Mouse (Mus musculus): ENCODE measurements at regions not wholly inside any gene's neighbourhood (a gene's known extent, or its start where the extent isn't known, plus 50 kb on each side); places are given as distances from the start of the nearest gene placed in this dataset.

DNA sequence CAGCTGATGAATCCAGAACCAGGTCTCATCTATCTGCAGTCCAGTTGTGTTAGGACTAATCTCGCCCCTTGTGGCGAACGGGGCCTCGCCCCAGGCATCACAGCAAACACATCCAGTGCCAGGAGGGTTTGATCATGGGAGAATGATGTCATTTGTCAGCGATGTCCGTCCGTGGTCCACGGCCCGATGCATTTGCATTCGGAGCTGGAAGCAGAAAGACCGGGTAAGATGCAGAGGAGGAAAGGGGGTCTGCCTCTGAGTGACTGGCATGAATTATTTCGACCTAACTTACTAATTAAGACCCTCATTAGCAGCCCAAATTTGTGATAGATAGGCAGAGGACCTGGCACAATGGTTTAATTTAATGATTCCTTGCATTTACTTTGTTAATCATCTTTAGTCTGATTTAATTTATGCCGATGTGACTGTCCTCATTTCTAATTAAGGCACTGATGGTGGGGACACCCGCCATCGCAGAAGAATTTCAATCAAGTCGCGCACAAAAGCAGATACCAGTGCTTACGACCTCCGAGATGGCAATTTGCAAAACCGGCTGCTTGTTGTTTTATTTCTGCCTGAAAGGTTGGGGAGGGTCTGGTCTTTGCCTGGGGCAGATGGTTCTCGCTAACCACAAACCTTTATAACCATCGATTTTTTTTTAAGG lies 141.9 kb downstream of the Cryba4 start:
- Histone ChIP-seq H3K9ac (ENCODE audit: low read length) (no peak overlapping the region), H3K4me2 (ENCODE audit: low read length) (no peak overlapping the region), H3K27me3 (ENCODE audit: control insufficient read depth, insufficient read depth, low read length) (0 out of 2 replicates have a peak, but pooled peaks cover 4% of the 10 kb centered on the region), H3K4me3 (ENCODE audit: control insufficient read depth in 1 of 2, insufficient read depth in 1 of 2, low read depth in 1 of 2, low read length in 2 of 2) (no peak overlapping the region), H3K4me1 (ENCODE audit: control insufficient read depth in 2 of 2, insufficient read depth in 2 of 2, low read length in 2 of 2) (no peaks in the 10 kb centered on the region), H3K36me3 (ENCODE audit: control insufficient read depth, insufficient read depth, low read length) (no peaks in the 10 kb centered on the region), H3K27ac (replicated peaks in 1 of 2; ENCODE audit: control insufficient read depth in 1 of 2, insufficient read depth in 1 of 2, low read depth in 2 of 2, low read length in 2 of 2) (no peak overlapping the region), H3K9me3 (ENCODE audit: control insufficient read depth, low read length) (no peaks in the 10 kb centered on the region)
- ATAC-seq (ENCODE audit: insufficient number of reproducible peaks, insufficient read depth, low FRiP score, low read depth), result no peak
- whole genome bisulfite sequencing, result 57% methylated on average over 22 of the region's 22 CpGs

DNA sequence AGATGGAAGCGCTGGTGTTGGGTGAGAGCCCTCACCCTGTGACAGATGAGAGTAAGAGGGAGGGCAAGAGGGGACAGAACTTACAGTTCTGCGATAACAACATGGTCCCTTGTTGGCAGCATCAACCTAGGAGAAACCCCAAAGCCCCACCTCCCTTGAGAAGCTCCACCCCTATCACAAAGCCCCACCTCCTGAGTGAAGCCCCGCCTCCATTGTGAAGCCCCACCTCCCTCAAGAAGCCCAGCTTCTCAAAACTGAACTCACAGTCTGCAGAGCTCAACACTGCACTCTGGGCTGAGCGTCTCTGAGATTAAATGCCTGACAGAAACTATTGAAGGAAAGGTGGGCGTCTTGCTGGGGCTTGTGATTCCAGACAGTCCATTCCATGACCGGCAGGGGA lies 131.6 kb downstream of the Cryba4 start:
- no peaks in the 10 kb centered on the region for H3K9me3 ChIP-seq (ENCODE audit: control insufficient read depth, low read length)
- no peaks in the 10 kb centered on the region for H3K36me3 ChIP-seq (ENCODE audit: control insufficient read depth, insufficient read depth, low read length)
- 59% methylated on average over 6 of the region's 6 CpGs for whole genome bisulfite sequencing
- H3K4me3 ChIP-seq (ENCODE audit: control insufficient read depth in 1 of 2, insufficient read depth in 1 of 2, low read depth in 1 of 2, low read length in 2 of 2), result no peak overlapping the region
- H3K4me2 ChIP-seq (ENCODE audit: low read length), result no peak overlapping the region
- no peak for ATAC-seq (ENCODE audit: insufficient number of reproducible peaks, insufficient read depth, low FRiP score, low read depth)
- no peak overlapping the region for H3K9ac ChIP-seq (ENCODE audit: low read length)
- H3K27ac ChIP-seq (replicated peaks in 1 of 2; ENCODE audit: control insufficient read depth in 1 of 2, insufficient read depth in 1 of 2, low read depth in 2 of 2, low read length in 2 of 2), result no peak overlapping the region
- H3K27me3 ChIP-seq (ENCODE audit: control insufficient read depth, insufficient read depth, low read length), result peaks cover 7% of the 10 kb centered on the region; the same call in 1 of the 2 replicates
- H3K4me1 ChIP-seq (ENCODE audit: control insufficient read depth in 2 of 2, insufficient read depth in 2 of 2, low read length in 2 of 2), result no peaks in the 10 kb centered on the region

DNA sequence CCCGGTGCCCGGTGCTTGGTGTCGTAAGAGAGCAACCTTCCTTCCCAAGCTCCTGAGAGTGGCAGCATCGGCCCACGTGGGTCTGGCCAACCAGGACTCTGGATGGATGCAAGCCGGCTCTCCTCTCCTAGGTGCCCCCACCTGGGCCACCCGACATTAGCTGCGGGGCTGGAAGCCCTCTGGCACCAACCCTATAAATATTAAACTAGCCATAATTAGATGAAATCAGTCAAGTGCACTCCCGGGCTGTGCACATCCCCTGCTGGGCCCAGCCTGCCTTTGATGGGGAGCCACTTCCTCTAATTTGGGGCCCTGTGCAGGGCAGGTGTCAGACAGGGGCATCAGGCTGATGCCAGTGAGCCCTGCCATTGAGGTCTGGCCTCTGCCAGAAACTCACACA lies 130.8 kb downstream of the Cryba4 start:
- ATAC-seq (ENCODE audit: insufficient number of reproducible peaks, insufficient read depth, low FRiP score, low read depth), result no peak
- Histone ChIP-seq H3K9me3 (ENCODE audit: control insufficient read depth, low read length) (no peaks in the 10 kb centered on the region), H3K4me1 (ENCODE audit: control insufficient read depth in 2 of 2, insufficient read depth in 2 of 2, low read length in 2 of 2) (no peaks in the 10 kb centered on the region), H3K9ac (ENCODE audit: low read length) (no peak overlapping the region), H3K27ac (replicated peaks in 1 of 2; ENCODE audit: control insufficient read depth in 1 of 2, insufficient read depth in 1 of 2, low read depth in 2 of 2, low read length in 2 of 2) (no peak overlapping the region), H3K36me3 (ENCODE audit: control insufficient read depth, insufficient read depth, low read length) (no peaks in the 10 kb centered on the region), H3K4me2 (ENCODE audit: low read length) (no peak overlapping the region), H3K4me3 (ENCODE audit: control insufficient read depth in 1 of 2, insufficient read depth in 1 of 2, low read depth in 1 of 2, low read length in 2 of 2) (no peak overlapping the region), H3K27me3 (ENCODE audit: control insufficient read depth, insufficient read depth, low read length) (peaks cover 7% of the 10 kb centered on the region; the same call in 1 of the 2 replicates)
- WGBS, result 78% methylated on average over 9 of the region's 9 CpGs

DNA sequence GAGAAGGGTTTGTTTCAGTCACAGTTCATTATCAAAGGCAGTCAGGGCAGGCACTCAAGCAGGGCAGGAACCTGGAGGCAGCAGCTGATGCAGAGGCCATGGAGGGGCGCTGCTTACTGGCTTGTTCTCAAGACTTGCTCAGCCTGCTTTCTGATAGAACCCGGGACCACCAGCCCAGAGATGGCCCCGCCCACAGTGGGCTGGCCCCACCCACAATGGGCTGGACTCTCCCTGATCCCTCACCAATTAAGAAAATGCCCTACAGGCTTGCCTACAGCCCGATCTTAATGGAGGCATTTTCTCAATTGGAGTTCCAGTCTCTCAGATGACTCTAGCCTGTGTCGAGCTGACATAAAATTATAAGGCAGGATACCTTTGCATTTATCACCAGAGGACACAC lies 129.7 kb downstream of the Cryba4 start:
- H3K27ac ChIP-seq (replicated peaks in 1 of 2; ENCODE audit: control insufficient read depth in 1 of 2, insufficient read depth in 1 of 2, low read depth in 2 of 2, low read length in 2 of 2), result no peak overlapping the region
- H3K36me3 ChIP-seq (ENCODE audit: control insufficient read depth, insufficient read depth, low read length), result no peaks in the 10 kb centered on the region
- no peaks in the 10 kb centered on the region for H3K4me1 ChIP-seq (ENCODE audit: control insufficient read depth in 2 of 2, insufficient read depth in 2 of 2, low read length in 2 of 2)
- H3K9me3 ChIP-seq (ENCODE audit: control insufficient read depth, low read length), result no peaks in the 10 kb centered on the region
- peaks cover 7% of the 10 kb centered on the region; the same call in 1 of the 2 replicates for H3K27me3 ChIP-seq (ENCODE audit: control insufficient read depth, insufficient read depth, low read length)
- no peak overlapping the region for H3K4me2 ChIP-seq (ENCODE audit: low read length)
- H3K9ac ChIP-seq (ENCODE audit: low read length), result no peak overlapping the region
- no peak for ATAC-seq (ENCODE audit: insufficient number of reproducible peaks, insufficient read depth, low FRiP score, low read depth)
- H3K4me3 ChIP-seq (ENCODE audit: control insufficient read depth in 1 of 2, insufficient read depth in 1 of 2, low read depth in 1 of 2, low read length in 2 of 2), result no peak overlapping the region
- WGBS, result 9% methylated on average over 5 of the region's 5 CpGs

DNA sequence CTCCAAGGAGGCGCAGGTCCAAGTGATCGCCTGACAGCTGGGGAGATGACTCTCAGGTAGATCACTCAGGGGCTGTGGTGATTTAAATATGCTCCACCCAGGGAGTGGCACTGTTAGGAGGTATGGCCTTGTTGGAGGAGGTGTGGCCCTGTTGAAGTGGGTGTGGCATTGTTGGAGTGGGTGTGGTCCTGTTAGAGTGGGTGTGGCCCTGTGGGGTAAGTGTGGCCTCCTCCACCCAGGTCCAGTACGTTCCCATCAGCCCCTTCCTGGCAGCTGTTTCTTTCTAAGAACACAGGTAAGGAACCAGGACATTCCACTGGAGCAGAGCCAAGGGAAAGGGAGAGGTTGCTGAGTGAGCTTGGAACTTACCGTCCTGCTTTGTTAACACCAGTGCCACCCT lies 125.1 kb downstream of the Cryba4 start:
- H3K9me3 ChIP-seq (ENCODE audit: control insufficient read depth, low read length), result no peaks in the 10 kb centered on the region
- H3K36me3 ChIP-seq (ENCODE audit: control insufficient read depth, insufficient read depth, low read length), result no peaks in the 10 kb centered on the region
- H3K27ac ChIP-seq (replicated peaks in 1 of 2; ENCODE audit: control insufficient read depth in 1 of 2, insufficient read depth in 1 of 2, low read depth in 2 of 2, low read length in 2 of 2), result no peak overlapping the region
- H3K27me3 ChIP-seq (ENCODE audit: control insufficient read depth, insufficient read depth, low read length), result peaks cover 7% of the 10 kb centered on the region; the same call in 1 of the 2 replicates
- 60% methylated on average over 4 of the region's 4 CpGs for WGBS
- no peak overlapping the region for H3K4me3 ChIP-seq (ENCODE audit: control insufficient read depth in 1 of 2, insufficient read depth in 1 of 2, low read depth in 1 of 2, low read length in 2 of 2)
- H3K4me2 ChIP-seq (ENCODE audit: low read length), result no peak overlapping the region
- no peaks in the 10 kb centered on the region for H3K4me1 ChIP-seq (ENCODE audit: control insufficient read depth in 2 of 2, insufficient read depth in 2 of 2, low read length in 2 of 2)
- no peak overlapping the region for H3K9ac ChIP-seq (ENCODE audit: low read length)
- ATAC-seq (ENCODE audit: insufficient number of reproducible peaks, insufficient read depth, low FRiP score, low read depth), result no peak

DNA sequence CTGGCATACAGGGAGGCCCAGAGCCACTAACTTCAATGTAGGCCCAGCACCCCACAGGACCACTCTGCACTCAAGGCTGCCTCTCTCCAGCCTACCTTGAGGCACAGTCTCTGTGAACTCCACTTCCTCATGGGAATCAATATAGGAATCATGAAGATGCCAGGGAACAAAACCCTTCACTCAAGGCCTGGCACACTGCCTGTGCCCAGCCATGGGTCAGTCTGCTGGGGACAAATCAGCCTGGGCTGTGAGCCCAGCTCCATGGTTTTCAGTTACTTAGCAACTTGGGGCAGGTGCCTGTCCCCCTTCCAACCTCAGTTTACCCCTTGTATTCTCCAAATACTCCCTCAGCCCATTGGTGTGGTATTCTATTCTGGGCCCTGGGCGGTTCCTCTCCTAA lies 119.6 kb downstream of the Cryba4 start:
- Histone ChIP-seq H3K9ac (ENCODE audit: low read length) (no peak overlapping the region), H3K4me1 (ENCODE audit: control insufficient read depth in 2 of 2, insufficient read depth in 2 of 2, low read length in 2 of 2) (no peaks in the 10 kb centered on the region), H3K36me3 (ENCODE audit: control insufficient read depth, insufficient read depth, low read length) (no peaks in the 10 kb centered on the region), H3K9me3 (ENCODE audit: control insufficient read depth, low read length) (peaks cover 4% of the 10 kb centered on the region; the same call in 1 of the 2 replicates), H3K4me3 (ENCODE audit: control insufficient read depth in 1 of 2, insufficient read depth in 1 of 2, low read depth in 1 of 2, low read length in 2 of 2) (no peak overlapping the region), H3K4me2 (ENCODE audit: low read length) (no peak overlapping the region), H3K27ac (replicated peaks in 1 of 2; ENCODE audit: control insufficient read depth in 1 of 2, insufficient read depth in 1 of 2, low read depth in 2 of 2, low read length in 2 of 2) (no peak overlapping the region), H3K27me3 (ENCODE audit: control insufficient read depth, insufficient read depth, low read length) (no peaks in the 10 kb centered on the region; the same call in 1 of the 2 replicates)
- WGBS, result 77% methylated on average over 1 of the region's 1 CpGs
- ATAC-seq (ENCODE audit: insufficient number of reproducible peaks, insufficient read depth, low FRiP score, low read depth), result no peak

DNA sequence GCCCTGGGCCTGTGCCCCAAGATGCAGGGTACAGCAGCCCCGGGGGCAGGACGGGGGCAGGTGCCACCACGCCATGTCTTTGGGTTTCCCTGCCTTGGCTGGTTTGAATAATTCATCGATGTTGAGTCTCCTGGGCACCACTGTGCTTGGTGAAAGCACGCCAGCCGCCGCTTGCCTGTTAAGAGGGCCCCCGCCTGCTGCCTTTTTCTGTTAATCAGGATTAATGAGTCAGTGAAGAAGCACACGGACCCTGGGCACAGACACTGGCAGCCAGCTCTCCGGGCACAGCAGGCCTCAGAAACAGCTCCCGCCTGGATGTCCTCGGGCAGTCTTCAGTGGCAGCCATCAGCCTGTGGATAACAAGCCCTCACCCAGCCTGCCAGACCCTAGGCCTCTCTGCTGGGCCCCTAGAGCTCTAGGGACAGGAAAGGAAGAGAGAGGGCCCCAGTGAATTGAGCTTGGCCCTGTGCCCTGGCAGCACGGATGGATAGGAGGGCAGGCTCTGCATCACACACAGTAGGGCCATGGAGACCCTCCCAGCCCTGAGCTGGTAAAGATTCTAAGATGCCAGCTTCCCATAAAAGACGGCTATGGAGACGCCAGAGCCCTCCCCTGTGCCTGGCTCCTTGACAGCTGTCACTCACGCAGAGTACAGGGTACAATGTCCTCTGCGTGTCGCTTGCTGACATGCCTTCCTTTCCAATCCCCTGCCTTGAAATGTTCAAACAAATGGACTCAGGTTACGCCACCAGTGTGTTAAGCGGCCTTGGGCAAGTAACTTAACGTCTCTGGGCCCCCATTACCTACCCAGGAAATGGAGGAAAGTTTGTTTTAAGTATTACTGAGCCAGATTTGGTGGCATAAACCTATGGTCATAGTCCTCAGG lies 118.4 kb downstream of the Cryba4 start:
- H3K36me3 ChIP-seq (ENCODE audit: control insufficient read depth, insufficient read depth, low read length), result no peaks in the 10 kb centered on the region
- no peak overlapping the region for H3K4me3 ChIP-seq (ENCODE audit: control insufficient read depth in 1 of 2, insufficient read depth in 1 of 2, low read depth in 1 of 2, low read length in 2 of 2)
- H3K27ac ChIP-seq (replicated peaks in 1 of 2; ENCODE audit: control insufficient read depth in 1 of 2, insufficient read depth in 1 of 2, low read depth in 2 of 2, low read length in 2 of 2), result no peak overlapping the region
- H3K4me2 ChIP-seq (ENCODE audit: low read length), result no peak overlapping the region
- H3K4me1 ChIP-seq (ENCODE audit: control insufficient read depth in 2 of 2, insufficient read depth in 2 of 2, low read length in 2 of 2), result no peaks in the 10 kb centered on the region
- no peaks in the 10 kb centered on the region; the same call in 1 of the 2 replicates for H3K27me3 ChIP-seq (ENCODE audit: control insufficient read depth, insufficient read depth, low read length)
- peaks cover 4% of the 10 kb centered on the region; the same call in 1 of the 2 replicates for H3K9me3 ChIP-seq (ENCODE audit: control insufficient read depth, low read length)
- no peak for ATAC-seq (ENCODE audit: insufficient number of reproducible peaks, insufficient read depth, low FRiP score, low read depth)
- H3K9ac ChIP-seq (ENCODE audit: low read length), result no peak overlapping the region
- WGBS, result 73% methylated on average over 21 of the region's 21 CpGs
